Mouse (Mus musculus) neural tube, embryonic 14.5 days (tissue): ENCODE measurements around the gene 1700084M14Rik. TPM values are rescaled to one million over a fixed set of nuclear protein-coding genes. Genes with fewer than 3 reads are reported as not detected.
"Not testable (repeated sequence)": the region's sequence is repeated elsewhere in the genome, so short reads cannot be mapped to it uniquely, and the experiment has no call there.

Experiments used
- ATAC-seq: fragments of 200-750 bp; cut with Nextera tagmentation; 2 replicates; pipeline ENCODE4 v1.8.0; 2017; ENCODE audit warnings: low read depth, mild to moderate bottlenecking, moderate TSS enrichment, moderate library complexity
- H3K27ac ChIP-seq: fragments of 300-500 bp; sonication (generic); 2 replicates; pipeline ENCODE4 v1.5.1; 2014; ENCODE audit warnings: low read depth, mild to moderate bottlenecking, control low read depth, low read length, moderate library complexity, mixed read lengths
- H3K27me3 ChIP-seq: fragments of 300-500 bp; sonication (generic); 2 replicates; pipeline ENCODE4 v1.6.1; 2014; ENCODE audit warnings: low read length; ENCODE audit not compliant: control insufficient read depth, insufficient read depth
- H3K36me3 ChIP-seq: fragments of 300-500 bp; sonication (generic); 2 replicates; pipeline ENCODE4 v1.6.1; 2014; ENCODE audit warnings: low read length, mixed read lengths; ENCODE audit not compliant: control insufficient read depth, insufficient read depth
- H3K4me1 ChIP-seq: fragments of 300-500 bp; sonication (generic); 2 replicates; pipeline ENCODE4 v1.6.1; 2014; ENCODE audit warnings: low read length; ENCODE audit not compliant: control insufficient read depth, insufficient read depth
- H3K4me2 ChIP-seq: fragments of 300-500 bp; sonication (generic); 2 replicates; pipeline ENCODE4 v1.6.1; 2014; ENCODE audit warnings: mild to moderate bottlenecking, low read depth, low read length, control low read depth
- H3K4me3 ChIP-seq: fragments of 300-500 bp; sonication (generic); 2 replicates; pipeline ENCODE4 v1.5.1; 2014; ENCODE audit warnings: low read depth, low read length, control low read depth, mixed read lengths
- H3K9ac ChIP-seq: fragments of 300-500 bp; sonication (generic); replicated peaks from 2 replicates; pipeline ENCODE4 v1.6.1; 2014; ENCODE audit warnings: low read depth, mild to moderate bottlenecking, control low read depth, low read length, mixed read lengths
- H3K9me3 ChIP-seq: fragments of 300-500 bp; sonication (generic); 2 replicates; pipeline ENCODE4 v1.6.1; 2016; ENCODE audit warnings: low read length; ENCODE audit not compliant: control insufficient read depth
- WGBS: fragments of 180-500 bp; shearing (Covaris S2); extraction: QIAGEN DNeasy Blood & Tissue Kit; methylation state at CpG from one replicate; pipeline ENCODE4 v1.1.7; 2014; 5-methylcytosine and 5-hydroxymethylcytosine counted together
- polyA plus RNA-seq: library from polyadenylated mRNA; unstranded; fragments of >200 nt; fragmentation: Nextera tagmentation; extraction: Ambion mirVana; gene quantifications from 2 replicates; pipeline ENCODE4 v1.2.1, GENCODE M21; 2014

1700084M14Rik gene
- not detected in 2 replicates for polyA plus RNA-seq

DNA sequence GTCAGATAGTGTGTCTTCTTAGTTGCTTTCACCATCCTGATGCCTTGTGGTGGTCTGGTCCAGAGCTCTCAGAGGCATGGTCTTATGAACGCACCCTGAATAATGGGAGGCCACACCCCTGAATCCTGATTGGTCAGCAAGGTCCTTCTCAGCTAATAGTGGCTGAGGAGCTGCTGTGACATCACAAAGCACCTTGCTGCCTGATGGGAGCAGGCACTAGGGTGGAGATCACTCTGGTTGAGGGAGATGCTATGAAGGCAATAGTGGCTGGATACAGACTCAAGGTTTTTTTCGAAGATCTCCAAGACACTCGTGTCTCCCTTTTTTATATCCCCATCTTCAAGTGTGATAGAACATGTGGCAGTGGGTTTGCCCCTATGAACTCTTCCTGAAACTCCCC lies at the start of gene 1700084M14Rik:
Gene 1700084M14Rik (minus strand): TSS at position 101 of the 400 bp plus-strand sequence.
- not testable (repeated sequence) for H3K4me3 ChIP-seq, H3K9me3 ChIP-seq, H3K36me3 ChIP-seq, ATAC-seq, H3K9ac ChIP-seq, H3K4me1 ChIP-seq, H3K4me2 ChIP-seq, H3K27me3 ChIP-seq, H3K27ac ChIP-seq
- WGBS: 88% methylated on average over 3 of the region's 3 CpGs

Other genes starting within 250 kb of the 1700084M14Rik start
- not detected in 2 replicates for gene Mageb2, start 244.2 kb downstream of the 1700084M14Rik start, polyA plus RNA-seq
- not detected in 2 replicates for gene Gm5072, start 183.4 kb downstream of the 1700084M14Rik start, polyA plus RNA-seq
- gene Gm8914, start 95.8 kb downstream of the 1700084M14Rik start, polyA plus RNA-seq: not detected in 2 replicates
- not detected in 2 replicates for gene Gm14781, start 56.3 kb upstream of the 1700084M14Rik start, polyA plus RNA-seq
- gene Mageb5, start 207.1 kb upstream of the 1700084M14Rik start, polyA plus RNA-seq: not detected in 2 replicates